Mouse (Mus musculus) cerebellum, adult 9-11 months (tissue): ENCODE data around the gene Sell.

ENCODE experiments used
- DNase-seq: peaks from one replicate; pipeline ENCODE4 v3.0.0; 2022

The Sell gene

GRCm38 (mm10) chr1:164075416-164075815 is 13.6 kb downstream of the Sell start:
- no peak for DNase-seq

DNA sequence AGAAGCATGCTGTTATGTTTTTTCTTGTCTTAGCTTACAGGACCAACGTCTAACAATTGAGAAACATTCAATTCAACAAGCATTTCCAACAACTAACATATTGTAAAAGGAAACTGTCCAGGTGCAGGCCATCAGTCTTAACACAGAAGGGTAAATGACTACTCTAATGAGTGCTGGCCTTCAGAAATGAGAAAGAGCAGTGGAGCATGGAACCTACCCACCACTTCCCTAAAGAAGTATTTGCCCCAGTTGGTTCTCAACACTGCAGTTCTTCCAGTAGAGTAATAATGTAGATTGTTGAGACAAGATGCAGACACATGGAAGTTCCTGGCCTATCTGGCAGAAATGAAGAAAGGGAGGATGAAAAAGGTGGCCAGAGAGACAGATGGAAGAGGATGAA is 14.7 kb downstream of the Sell start:
- no peak for DNase-seq

- DNase-seq: no peak
These were observed 15.2 kb downstream of the Sell start for GRCm38 (mm10) chr1:164077031-164077430.

- no peak for DNase-seq
These were observed 16.6 kb downstream of the Sell start for GRCm38 (mm10) chr1:164078323-164078741.

DNA sequence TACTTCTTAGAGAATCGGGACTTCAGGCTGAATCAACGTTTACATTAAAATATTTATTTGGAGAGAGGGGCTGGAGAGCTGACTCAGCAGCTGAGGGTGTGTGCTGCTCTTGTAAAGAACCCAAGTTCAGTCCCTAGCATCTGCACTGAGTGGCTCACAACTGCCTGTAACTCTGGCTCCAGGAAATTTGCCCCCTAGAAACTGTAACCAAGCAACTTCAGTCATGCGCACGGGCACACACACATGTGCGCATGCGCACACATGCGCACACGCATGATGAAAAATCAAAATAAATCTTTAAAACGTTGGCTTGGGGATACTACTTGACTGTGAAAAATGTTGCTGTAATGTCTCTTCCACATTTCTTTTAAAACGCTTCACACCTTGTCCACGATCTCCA is 17.3 kb downstream of the Sell start:
- no peak for DNase-seq

- no peak for DNase-seq
These were observed 21.3 kb downstream of the Sell start for GRCm38 (mm10) chr1:164083046-164083445.

GRCm38 (mm10) chr1:164086797-164087196 is 25.0 kb downstream of the Sell start:
- DNase-seq: no peak

DNA sequence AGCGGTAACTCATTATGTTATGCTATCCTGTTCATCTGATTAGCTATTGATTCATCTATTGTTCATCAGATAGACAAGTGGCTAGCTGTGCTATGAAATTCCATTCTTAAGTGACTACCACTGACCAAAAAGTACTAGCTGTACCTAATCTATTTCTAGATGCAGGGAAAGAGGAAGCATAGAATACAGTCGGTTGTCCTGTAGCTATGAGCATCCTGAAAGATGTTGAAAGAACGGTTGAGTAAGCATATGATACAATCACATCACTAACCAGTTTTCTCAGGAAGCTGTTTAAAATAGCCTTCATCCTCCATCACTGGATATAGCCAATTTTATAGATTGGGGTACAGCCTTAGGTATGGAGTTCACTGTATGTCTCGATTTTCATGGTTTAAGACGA is 26.1 kb downstream of the Sell start:
- no peak for DNase-seq

DNA sequence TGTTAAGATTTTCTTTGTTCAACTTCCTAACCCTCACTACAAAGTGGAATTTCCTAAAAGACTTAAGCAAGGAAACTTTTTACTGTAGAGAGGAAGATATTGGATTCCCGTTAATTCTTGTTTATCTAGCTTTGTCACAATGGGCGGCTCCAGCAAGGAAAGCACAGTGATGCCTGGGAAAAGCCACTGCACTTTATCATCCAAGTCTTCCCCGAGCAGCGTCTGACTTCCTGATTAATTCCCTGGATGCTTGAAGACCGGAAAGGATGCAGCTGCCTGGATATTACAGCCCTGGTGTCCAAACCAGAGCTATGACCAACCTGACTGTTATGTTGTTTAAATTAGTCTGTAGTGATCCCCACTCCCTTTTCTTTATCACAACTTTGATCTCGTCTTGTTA is 35.0 kb downstream of the Sell start:
- no peak for DNase-seq

- no peak for DNase-seq
These were observed 36.1 kb downstream of the Sell start for GRCm38 (mm10) chr1:164097911-164098310.

DNA sequence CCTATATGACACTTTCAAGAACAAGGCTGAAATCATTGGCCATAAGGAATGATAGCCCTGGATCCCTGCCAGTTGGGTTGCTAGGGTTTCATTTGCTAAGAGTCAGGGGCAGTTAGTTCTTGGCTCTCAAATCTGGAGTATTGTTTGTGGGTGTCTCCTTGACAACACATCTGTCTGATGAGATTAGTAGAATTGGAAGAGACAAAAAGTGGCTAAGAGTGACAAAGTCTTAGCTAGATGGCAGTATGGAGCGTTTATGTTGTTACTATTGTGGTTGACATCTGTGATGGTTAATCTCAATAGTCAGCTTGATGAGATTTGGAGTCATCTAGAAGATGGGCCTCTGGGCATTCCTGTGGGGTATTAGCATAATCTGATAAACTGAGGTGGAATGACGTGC is 36.6 kb downstream of the Sell start:
- no peak for DNase-seq

- no peak for DNase-seq
These were observed 48.0 kb downstream of the Sell start for GRCm38 (mm10) chr1:164109763-164110162.

GRCm38 (mm10) chr1:164110591-164111329 is 49.0 kb downstream of the Sell start:
- DNase-seq: no peak

- no peak for DNase-seq
These were observed 52.5 kb downstream of the Sell start for GRCm38 (mm10) chr1:164114280-164114679.

DNA sequence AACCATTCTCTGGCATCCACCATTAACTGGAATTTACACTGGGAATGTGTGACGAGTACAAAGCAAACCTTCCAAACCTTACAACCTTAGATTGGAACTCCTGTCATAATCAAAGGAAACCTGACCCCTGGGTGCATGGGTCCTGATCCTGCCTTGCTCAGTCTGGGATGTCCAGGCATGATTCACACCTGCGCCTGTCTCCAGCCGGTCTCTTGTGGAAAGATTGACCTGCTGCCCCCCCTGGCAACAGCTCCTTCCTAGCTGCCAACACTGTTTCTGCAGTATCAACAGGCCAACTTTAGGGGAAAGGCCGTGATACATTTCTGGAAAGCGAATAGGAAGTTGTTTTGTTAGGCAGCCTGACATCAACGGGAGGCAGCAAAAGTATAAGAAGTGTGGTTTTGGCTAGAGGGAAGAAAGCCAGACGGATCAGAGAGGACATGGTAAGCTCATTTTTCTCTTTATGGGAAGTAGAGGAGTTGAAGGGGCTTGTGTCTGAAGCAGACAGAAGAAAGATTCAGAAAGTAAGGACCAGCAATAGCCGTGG is 53.2 kb downstream of the Sell start, which contains the start of gene Selp:
Gene Selp, plus strand, starts transcription at position 318 of the 547 bp plus-strand sequence.
- DNase-seq: no peak

GRCm38 (mm10) chr1:164115647-164116046 is 53.9 kb downstream of the Sell start:
- DNase-seq: no peak

- DNase-seq: no peak
These were observed 56.1 kb downstream of the Sell start for GRCm38 (mm10) chr1:164117869-164118268.

GRCm38 (mm10) chr1:164119892-164120776 is 58.4 kb downstream of the Sell start:
- no peak for DNase-seq

DNA sequence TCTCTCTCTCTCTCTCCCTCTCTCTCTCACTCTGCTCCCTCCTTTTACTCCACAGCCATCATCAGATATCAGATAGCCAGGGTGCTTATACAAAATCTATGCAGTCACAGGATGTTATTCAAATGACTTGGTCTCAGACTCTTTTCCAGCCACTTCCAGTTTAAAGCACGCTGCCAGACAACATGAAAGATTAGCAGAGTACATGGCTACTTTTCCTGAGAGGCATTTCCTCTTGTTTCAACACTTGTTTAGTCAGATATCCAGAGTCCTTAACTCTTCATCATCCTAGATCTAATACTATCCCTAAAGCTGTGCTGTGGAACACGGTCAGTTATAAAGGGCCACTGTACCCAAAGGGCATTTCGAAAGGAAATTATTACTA is 59.0 kb downstream of the Sell start:
- DNase-seq: no peak

- no peak for DNase-seq
These were observed 62.1 kb downstream of the Sell start for GRCm38 (mm10) chr1:164123836-164124235.

GRCm38 (mm10) chr1:164130013-164130412 is 68.2 kb downstream of the Sell start:
- DNase-seq: no peak

GRCm38 (mm10) chr1:164132609-164133008 is 70.8 kb downstream of the Sell start:
- no peak for DNase-seq
